Mouse (Mus musculus): ENCODE measurements around the gene Cpox.

Cpox gene

GRCm38 (mm10) chr16:58751314-58751713, 81.2 kb downstream of the Cpox start:
- DNase-seq (ENCODE audit: low spot score), result no peak

- DNase-seq (ENCODE audit: low spot score), result no peak
Observed at GRCm38 (mm10) chr16:58756191-58756590, 86.1 kb downstream of the Cpox start.

DNA sequence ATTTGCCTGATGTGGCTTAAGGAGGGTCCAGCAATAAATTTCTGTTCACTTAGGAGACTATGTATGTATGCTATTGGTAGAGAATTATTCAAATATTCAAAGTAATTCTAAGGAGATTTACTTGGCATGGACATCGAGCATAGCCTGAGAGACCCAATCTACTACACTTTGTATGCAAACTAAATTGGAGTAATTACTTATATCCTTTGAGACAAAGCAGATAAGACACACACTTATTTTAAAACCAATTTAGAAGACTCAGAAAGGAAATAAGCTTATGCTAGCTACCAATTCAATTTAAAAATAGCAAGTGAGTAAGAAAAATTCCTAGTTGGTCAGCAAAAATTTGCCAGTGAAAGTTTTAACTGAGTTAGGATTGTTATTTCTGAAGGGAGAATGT, 93.0 kb downstream of the Cpox start, which contains the start of gene Olfr172:
Gene Olfr172 (minus strand): TSS at position 101 of the 400 bp plus-strand sequence.
- no peak for DNase-seq (ENCODE audit: low spot score)

Data from ovary, postnatal 10 days (tissue).